Mouse (Mus musculus) kidney, postnatal 25 days (tissue): ENCODE measurements at regions not wholly inside any gene's neighbourhood (a gene's known extent, or its start where the extent isn't known, plus 50 kb on each side); places are given as distances from the start of the nearest gene placed in this dataset.
A peak's percentile ranks its signal among the peaks of the same experiment; 100 is the strongest.

ENCODE experiments used
- DNase-seq, 2 experiments: peaks; one replicate each; pipeline ENCODE4 v3.0.0; 2021; ENCODE audit warnings: mixed read lengths in 2 of 2

GRCm38 (mm10) chr11:18571557-18572209, 447.1 kb downstream of the Meis1 start:
- no peak for DNase-seq

- no peak for DNase-seq
Observed at GRCm38 (mm10) chr11:18563011-18563410, 455.8 kb downstream of the Meis1 start.

- no peak for DNase-seq
Observed at GRCm38 (mm10) chr11:18558665-18559064, 460.1 kb downstream of the Meis1 start.

DNA sequence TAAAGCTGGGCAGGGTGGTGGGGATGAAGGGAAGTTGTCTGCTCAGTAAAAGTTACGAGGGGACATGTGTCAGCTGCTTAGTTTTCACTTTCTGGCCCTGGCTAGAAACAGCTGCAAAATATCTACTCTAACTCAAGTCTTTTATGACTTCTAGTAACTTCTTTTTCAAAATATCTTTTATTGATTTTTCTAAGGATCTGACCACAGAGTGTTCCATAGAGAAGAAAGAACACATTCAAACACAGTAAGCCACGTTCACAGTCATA, 483.3 kb downstream of the Meis1 start:
- DNase-seq, result peak in 1 of 2 experiments; percentile 5

GRCm38 (mm10) chr11:18534807-18535591, 483.8 kb downstream of the Meis1 start:
- DNase-seq, result no peak

GRCm38 (mm10) chr11:18531264-18532110, 487.3 kb downstream of the Meis1 start:
- DNase-seq, result peak in 1 of 2 experiments; percentile 27

- DNase-seq, result no peak
Observed at GRCm38 (mm10) chr11:18528568-18528967, 490.2 kb downstream of the Meis1 start.

DNA sequence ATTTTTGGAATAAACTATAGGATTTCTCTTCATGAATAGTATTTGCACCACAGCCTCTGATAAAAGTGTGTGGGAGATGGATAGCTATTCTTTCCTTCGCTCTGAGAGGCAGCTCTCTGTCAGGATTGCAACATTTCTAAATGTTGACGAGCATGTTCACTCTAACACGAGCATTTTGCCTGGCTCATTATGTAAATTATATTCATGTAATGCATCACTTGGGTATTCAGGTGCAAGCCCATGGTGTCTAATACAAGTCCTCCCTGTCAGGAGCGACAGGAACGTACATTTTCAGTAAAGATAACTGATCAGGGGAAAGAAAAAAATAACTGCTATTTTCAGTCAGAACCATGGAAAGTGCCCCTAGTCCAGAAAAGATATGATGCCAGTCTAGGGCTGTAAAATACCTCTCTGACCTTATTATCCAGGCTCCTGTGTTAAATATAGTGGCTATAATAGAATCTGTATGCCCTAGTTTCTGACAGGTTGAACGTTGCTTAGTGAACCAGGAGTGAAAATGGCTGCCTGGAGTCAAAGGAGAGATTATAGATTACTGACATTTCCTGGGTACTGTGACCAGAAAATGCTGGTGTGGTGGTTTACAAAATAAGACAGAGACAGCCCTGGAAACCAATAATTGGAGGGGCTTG, 523.6 kb downstream of the Meis1 start:
- no peak for DNase-seq

DNA sequence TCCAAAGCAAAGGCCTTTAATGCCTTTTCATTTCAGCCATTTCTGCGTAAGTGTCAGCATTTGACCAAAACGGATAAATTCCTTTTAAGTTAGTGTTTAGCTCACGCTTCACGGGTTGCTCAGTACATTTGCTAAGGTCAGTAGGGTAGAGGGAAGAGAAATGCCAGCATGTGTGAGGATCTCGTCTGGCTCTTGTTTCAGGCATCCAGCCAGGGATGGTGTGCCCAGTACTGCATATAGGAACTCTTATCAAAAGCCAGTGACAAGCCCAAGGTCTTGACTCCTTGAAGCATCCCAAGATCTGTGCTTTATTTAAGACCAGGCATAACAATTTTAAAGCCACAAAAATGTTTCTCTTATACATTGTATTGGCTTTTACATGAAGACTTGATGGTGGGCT, 524.8 kb downstream of the Meis1 start:
- DNase-seq, result no peak

DNA sequence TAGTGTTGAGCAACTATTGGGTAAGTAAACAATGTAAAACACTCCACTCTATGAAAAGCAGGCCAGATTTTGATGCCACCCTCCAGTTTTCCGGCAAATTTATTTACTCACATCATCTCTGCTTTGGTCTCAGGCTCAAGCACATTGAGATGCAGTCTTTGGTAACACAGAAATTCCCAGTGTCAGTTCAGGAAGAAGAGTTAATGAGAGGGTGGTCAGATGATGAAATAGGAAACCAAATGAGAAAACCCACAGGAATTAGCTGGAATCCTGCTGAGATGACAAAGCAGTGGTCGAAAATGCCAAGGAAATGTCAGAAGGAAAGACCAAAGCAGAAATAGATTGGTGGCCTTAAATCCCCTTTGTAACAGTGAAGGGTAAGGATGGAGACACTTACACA, 525.7 kb downstream of the Meis1 start:
- DNase-seq, result no peak

- DNase-seq, result no peak
Observed at GRCm38 (mm10) chr11:18489517-18490256, 529.1 kb downstream of the Meis1 start.

- no peak for DNase-seq
Observed at GRCm38 (mm10) chr11:18478841-18479240, 525.2 kb upstream of the Etaa1 start.

DNA sequence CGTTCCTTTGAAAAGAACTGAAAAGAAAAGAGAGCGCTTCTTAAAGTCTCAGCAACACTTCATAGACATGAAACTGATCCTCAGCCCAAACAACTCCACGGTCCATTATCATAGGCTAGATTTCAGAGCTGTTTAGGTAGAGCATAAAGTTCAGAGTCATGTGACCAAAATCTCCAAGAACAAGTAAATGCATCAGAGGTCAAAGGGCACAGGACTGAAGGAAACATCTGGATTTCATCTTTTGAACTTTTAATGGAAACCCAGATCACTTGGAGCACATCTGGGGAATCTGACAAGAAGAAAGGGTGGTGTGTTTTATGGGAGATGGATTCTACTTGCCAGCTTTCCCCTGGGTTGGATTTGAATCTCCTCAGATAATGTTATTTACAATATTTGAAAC, 497.6 kb upstream of the Etaa1 start:
- DNase-seq, result no peak

DNA sequence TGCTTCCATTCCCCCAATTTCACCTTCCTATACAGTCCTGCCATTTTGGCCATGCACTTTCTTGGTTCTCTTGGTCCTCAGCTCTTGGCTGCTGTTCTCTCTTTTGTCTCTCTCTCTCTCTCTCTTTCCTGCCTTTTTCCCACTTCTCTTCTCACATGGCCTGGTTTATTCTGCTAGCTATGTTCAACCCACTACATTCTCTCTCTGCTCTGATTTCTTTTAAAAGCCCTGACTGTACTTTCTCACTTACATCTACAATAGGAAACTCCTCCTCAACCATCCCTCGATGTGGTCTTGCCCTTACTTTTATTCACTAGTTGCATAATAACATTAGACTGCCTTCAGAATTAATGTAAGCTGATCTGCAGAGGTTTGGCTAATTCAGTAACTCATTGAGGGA, 495.2 kb upstream of the Etaa1 start:
- no peak for DNase-seq

- DNase-seq, result peak; percentile 3 to 34
Observed at GRCm38 (mm10) chr11:18444600-18444999, 490.9 kb upstream of the Etaa1 start.

DNA sequence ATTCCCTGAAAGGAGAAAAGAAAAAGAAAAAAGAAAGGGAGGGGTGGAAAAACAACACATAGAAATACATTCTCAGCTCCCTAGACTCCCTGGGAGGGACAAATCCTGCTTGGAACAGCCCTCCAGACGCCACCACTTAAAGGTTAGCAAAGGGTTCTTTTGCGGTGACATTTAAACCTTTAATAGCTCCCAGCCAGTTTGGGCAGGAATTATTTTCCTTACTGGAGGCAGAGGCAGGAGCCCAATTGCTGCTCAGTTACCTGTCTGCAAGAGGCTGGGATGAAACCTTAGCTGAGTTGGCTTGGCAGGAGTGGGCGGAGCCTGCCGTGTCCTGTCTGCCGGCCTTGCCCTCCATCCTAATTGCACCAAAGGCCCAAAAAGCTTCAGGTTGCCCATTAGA, 490.4 kb upstream of the Etaa1 start:
- peak in 1 of 2 experiments; percentile 2 for DNase-seq

DNA sequence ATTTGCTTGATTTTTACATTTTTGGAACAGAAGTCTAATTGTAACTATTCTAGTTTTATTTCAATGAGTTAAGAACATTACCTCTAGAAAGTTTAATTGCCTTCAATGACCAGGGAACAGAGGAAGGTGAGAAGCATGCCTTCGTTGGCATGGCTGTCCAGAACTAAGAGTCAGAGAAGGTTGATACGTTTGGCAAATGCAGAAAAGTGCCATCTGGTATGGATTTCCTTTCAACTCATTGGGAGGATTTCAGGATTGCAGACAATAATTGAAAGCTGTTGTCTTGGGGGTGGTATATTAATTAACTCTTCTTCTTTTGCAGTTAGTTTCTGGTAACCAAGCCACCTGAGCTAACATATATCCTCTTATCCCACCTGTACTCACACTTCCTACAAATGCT, 489.5 kb upstream of the Etaa1 start:
- no peak for DNase-seq

GRCm38 (mm10) chr11:18437834-18438611, 484.3 kb upstream of the Etaa1 start:
- peak in 1 of 2 experiments; percentile 36 for DNase-seq

DNA sequence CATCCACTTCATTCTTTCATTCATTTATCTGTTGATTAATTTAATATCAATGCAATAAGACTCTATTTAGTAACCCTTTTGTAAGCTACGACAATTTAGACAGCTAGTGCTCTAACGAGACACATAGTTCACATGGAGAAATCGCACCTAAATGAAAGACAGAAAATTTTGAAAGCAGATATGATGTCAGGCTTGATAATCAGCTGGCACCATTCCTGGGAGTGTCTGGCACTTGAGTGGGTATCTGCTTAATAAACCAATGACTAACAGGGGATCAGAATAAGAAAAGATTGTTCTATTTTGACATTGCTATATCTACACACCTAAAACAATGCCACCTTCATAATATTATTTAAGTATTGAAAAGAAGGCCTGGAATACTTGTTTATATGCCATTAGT, 467.4 kb upstream of the Etaa1 start:
- DNase-seq, result no peak

DNA sequence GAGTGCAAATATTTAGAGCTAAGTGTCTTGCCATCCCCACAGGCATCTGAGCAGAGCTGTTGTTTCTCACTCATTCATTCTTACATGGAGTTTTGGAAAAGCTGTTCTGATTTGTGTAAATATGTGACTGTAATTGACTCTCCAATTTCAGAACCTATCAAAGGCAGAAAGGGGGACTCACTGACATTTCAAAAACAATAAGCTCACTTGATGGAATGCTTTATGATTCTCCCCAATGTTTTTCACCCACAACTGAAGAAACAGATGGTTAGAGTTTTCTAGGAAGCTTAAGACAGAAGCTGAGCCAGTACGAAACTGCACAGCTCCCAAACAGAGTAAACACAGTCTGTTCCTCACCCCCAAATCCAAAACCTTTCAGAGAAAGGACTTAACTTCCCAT, 460.1 kb upstream of the Etaa1 start:
- no peak for DNase-seq

DNA sequence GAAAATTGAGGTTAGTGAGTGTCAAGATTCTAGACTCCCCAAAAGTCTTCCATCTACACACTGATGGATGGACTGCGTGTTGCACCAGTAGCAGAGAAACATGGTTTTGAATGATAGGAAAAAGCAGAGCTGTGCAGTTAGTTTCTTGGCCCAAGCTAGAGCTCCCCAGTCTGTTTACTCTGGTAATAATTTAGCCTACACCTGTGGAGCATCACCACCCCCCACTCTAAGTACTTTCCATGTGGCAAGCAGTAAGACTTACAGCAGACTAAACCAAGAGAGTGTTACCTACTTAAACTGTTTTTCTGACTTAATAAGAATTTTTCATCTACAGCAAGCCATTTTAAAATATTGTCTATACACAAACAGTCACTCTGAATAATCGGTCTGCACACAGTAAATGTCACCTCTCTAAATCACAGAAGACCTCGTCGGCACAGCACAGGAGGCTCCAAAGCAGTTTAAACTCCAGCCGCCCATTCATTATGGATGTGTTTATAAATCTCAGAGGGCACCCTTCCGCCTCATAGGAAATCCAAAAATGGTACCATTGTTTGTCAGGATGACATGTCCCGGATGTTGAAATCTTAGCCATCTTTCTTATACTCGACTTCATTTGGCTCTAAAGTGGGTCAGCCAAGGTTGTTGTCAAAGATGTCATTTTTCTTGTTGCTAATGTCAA, 454.5 kb upstream of the Etaa1 start:
- DNase-seq, result peak in 1 of 2 experiments; percentile 2
